Mouse (Mus musculus): ENCODE data around the gene Kpnb1. TPM values are rescaled to one million over a fixed set of nuclear protein-coding genes. Genes with fewer than 3 reads are reported as not detected.
A peak's percentile ranks its signal among the peaks of the same experiment; 100 is the strongest.

Gene Kpnb1
- polyA plus RNA-seq, 1 experiment from 2014 or later = 39.8 TPM

DNA sequence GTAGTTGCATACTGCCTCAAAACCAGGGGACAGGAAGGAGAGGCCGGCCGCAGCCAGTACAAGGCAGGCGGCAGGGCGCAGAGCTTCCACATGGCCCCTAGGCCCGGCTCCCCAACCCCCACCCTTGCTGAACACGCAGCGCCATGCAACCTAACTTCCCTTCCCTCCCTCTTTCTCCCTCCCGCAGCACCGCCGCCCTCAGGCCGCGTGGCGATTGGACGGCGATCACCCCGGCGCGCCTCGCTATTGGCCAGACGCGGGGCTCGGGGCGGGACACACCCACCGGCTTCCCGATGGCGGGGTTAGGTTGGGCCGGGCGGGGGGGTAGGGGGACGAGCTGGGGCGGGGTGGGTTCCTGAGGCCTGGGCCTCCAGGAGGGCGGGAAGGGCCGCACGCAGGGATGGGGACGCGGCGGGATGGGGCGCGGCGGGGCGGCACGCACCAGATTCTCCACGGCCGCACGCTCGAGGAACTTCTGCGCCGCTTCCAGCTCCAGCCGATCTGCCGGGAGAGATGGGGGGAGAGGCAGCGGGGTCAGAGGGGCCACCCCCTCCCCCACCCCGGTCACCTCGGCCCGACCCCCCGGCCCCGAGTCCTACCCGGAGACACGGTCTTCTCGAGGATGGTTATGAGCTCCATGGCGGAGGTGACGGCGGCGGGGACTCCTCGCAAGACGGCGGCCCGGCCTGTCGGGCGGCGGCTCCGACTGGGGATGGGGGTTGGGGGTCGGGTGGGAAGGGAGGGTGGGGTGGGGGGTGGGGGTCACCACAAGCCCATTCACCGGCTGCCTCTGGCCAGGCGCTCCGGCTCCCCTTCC lies 526 bp downstream of the Kpnb1 start:
- peak; percentile 94 for DNase-seq (ENCODE audit: low spot score)

DNA sequence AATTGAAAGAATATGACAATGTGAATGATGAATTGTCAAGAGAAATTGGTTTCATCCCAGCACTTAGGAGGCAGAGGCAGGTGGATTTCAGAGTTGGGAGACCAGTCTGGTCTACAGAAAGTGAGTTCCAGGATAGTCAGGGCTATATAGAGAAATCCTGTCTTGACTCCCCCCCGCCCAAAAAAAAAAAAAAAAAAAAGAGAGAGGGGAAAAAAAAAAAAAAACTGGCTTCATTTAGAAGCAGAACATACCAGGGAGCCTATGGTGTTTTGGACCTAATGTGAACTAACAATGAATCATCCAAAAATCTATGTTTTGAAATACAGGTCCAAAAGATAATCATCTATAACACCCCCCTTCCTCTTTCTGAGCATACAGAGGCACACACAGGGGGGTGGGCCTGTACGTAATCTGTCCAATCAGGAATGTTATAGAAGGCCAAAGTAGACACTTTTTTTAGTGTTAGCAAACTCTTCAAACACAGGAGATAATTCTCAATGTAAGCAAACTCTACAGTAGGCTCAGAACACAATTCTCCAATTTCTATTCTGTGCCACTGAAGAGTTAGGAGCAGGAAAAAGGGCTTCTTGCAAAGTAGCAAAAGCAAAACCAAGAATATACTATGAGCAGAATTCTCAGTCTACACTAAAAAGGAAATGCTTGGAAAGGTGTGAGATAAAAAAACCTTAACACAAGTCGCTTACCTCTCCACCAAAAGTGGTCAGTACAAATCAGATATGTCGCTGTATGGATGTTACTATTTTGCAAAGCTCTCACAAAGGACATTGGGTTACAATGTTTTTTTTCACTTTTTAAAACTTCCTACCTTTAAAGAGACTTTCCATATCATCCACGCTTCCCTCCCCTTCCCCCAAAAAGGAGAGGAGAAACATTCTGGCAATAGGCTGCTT lies 1.7 kb downstream of the Kpnb1 start:
- DNase-seq (ENCODE audit: low spot score) = no peak

DNA sequence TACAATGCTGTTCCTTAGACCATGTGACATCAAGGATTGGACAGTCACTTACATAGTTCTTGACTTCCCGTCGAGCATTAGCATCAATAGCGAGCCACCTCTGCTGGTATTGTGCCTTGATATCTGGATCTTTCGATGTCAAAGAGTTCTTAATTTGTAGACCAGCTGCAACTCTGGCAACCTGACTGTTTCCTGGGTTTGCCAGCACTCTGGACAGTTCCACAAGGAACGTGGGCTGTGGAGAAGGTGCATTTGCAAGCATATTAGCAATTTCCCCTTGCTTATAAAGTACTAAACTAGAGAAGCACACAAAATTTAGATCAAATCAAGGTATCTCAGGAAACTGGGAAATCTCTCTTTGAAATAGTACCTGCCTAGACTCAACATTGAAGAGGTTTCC lies 2.8 kb downstream of the Kpnb1 start:
- no peak for DNase-seq (ENCODE audit: low spot score)

DNA sequence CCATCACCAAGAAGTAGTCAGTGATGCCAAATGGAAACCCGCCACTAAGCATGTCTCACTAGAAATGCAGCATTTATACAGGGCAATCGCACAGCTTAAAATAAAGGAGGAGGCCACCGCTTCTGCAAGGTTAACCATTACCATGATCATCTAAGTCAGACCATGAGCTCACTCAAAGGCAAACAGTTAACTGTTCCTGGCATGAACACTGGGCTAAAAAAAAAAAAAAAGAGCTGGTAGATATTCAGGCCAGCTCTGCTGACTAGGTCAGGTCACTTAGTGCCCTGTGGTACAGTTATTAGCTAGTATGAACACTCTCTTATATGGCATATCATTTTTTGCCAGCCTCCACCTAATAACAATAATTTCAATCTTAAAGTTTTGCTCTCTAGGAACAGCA lies 5.2 kb downstream of the Kpnb1 start:
- no peak for DNase-seq (ENCODE audit: low spot score)

DNA sequence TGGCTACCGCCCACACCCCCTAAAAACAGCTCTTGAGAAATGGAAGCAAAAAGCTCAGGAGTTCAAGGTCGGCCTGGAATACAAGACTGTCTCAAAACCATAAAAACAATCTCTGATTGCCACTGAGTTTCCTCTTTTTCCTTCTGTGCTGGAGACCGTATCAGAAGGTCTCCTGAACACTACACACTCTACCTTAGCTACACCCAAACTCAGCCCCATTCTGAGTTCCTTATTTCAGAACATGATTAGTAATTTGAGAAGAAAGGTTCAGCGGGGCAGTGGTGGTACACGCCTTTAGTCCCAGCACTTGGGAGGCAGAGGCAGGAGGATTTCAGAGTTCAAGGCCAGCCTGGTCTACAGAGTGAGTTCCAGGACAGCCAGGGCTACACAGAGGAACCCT lies 6.6 kb downstream of the Kpnb1 start:
- DNase-seq (ENCODE audit: low spot score) = no peak

DNA sequence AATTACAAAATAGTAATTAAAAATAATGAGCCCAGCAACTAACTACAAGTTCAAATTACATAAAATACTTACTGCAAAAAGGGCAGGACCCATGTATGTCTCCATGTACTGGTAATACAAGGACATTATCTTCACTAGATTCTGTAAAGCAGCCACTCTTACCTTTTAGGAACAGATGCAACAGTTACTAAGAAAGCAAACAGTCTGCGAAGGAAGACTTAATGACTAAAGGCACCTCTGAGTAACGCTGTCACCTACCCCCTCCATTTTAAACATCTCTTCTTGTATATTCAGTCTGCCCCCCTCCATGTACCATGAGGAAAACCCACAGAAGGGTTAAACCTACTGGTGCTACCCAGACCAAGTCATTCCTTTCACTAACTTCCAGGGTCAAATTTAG lies 9.5 kb downstream of the Kpnb1 start:
- DNase-seq (ENCODE audit: low spot score) = no peak

DNA sequence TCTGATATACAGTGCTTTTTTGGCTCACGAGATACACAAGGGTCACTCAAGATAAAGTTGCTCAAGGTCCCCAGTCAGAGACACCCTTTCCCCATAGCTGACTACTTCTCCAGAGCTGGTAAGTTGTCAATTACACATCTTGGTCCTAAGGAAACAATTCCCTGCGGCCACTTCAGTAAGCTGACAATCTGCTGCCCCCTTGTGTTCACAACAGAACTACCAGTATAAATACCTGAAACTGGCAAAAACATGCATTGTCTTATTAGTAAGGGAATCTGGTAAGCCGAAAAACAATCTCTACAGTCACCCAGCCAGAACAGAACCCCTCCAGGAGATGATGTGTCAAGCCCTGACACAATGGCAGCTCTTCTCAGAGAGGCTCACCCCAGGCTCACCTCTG lies 10.8 kb downstream of the Kpnb1 start:
- DNase-seq (ENCODE audit: low spot score) = peak; percentile 57

DNA sequence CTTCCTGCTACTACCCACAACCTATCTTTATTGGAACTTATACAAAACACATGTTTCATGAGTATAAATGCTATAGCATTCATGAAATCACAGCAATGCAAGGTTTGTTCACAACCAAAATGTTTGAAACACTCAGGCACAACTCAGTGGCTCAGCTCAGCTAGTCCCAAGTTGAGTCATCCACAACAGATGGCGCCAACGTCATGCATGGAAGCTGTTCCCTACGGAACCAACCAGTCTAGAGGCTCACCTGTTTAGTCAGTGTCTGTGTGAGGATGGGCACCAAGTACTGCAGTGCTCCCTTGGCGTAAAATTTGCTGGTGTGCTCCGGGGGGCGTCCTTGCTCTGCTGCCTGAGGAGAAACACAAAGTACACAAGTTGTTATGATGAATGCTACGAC lies 12.2 kb downstream of the Kpnb1 start:
- DNase-seq (ENCODE audit: low spot score) = no peak

DNA sequence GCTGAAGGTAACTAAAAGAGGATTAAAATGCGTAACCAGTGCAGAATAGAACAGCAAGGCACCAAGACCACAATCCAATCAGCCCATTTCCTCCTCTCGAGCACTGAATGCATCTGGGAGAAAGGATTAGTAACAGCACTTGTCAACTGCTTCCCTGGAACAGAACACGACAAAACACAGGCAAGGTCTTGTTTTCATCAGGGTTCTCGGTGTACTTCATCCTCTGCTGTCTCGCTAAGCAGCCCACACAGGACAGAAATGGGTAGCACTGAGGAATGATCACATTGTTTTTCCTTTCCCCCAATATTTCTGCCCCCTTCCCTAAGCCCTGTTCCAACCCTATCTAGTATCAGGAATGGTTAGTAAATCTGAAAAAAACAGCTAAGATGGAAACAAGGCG lies 27.3 kb downstream of the Kpnb1 start:
- no peak for DNase-seq (ENCODE audit: low spot score)

DNA sequence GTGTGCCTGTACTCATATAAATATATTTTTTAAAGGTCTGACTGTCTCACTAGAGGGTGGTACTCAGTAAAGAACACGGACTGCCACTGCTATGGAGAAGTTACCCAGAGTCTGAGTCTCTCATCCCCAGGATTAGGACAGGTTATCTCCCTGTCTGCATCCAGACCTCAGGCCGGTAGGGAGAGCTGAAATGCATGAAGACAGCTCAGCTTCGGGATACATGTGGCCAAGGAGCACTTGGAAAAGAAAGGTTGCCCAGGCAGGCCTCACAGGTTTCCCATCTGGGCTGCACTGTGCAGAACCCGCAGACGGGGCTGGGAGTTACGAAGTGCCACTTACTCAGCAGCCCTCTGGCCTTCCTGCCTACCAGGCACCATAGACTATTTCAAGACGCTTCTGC lies 30.7 kb downstream of the Kpnb1 start:
- no peak for DNase-seq (ENCODE audit: low spot score)

DNA sequence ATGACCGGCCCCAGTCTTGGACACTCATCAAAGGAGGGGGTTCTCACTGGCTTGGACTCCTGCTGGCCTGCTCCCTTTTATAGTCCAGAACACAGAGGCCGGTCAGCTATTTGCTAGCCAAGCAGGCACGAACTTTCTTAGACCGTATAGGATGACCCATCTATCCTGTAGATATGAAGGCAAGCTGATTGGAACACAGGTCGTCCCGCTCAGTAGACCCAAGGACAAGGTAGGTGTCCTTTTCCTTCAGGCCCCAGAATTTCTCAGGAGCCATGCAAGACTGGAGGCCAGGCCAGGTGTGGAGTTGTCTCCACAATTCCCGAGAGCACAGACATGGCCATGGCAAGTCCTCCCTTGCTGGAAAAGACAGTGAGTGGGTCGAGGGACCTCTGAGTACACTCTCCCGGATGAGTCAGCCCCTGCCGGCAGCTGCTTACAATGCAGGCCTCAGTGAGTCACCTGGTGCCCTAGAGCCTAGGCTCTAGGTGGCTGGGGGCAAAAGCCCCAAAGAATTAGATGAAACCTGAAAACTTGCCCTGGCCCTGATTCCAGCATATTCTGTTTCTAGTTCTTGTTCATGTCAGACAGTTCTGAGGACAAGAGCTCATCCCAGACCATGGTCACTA lies 34.9 kb downstream of the Kpnb1 start:
- peak; percentile 58 for DNase-seq (ENCODE audit: low spot score)

DNA sequence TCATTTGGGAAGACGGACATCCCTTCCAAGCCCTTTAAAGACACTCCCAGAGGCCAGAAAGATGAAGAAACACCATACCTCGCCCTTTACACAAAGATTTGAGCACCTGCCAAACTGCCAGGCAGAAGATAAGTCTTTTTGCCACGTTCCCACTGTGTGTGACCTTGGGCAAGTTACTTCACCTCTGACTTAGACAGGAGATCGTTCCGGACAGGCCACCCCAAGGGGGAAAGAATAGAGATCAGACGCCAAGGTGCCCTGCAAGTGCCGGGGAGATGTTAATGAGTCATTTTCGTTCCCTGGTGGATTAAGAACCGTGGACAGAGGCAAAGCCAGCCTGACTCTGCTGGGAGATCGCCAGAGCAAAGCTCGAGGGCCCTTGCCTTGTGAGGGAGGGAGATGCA lies 35.7 kb downstream of the Kpnb1 start:
- DNase-seq (ENCODE audit: low spot score) = no peak

DNA sequence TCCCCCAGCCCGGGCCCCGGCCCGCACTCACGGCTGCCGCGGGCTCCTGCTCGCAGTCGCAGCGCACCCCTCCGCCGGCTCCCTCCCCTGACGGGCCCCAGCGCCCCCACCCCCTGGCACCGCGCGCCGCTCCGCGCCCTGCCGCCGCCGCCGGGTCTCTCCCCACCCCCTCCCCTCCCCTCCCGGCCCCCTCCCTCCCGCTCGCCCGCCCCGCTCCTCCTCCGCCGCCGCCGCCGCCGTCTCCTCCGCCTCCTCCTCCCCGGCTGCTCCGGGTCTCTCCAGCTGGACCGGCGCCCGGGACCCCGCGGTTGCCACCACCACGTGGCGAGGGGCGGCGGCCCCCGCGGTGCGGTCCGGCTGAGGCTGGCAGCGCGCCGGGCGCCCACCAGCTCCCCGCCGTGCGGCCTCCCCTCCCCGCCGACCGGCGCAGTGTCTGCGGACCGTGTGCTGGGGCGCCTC lies 36.3 kb downstream of the Kpnb1 start, which contains the start of gene Tbkbp1:
TSS of gene Tbkbp1 (minus strand) at position 153 of the 459 bp plus-strand sequence.
- DNase-seq (ENCODE audit: low spot score) = no peak

DNA sequence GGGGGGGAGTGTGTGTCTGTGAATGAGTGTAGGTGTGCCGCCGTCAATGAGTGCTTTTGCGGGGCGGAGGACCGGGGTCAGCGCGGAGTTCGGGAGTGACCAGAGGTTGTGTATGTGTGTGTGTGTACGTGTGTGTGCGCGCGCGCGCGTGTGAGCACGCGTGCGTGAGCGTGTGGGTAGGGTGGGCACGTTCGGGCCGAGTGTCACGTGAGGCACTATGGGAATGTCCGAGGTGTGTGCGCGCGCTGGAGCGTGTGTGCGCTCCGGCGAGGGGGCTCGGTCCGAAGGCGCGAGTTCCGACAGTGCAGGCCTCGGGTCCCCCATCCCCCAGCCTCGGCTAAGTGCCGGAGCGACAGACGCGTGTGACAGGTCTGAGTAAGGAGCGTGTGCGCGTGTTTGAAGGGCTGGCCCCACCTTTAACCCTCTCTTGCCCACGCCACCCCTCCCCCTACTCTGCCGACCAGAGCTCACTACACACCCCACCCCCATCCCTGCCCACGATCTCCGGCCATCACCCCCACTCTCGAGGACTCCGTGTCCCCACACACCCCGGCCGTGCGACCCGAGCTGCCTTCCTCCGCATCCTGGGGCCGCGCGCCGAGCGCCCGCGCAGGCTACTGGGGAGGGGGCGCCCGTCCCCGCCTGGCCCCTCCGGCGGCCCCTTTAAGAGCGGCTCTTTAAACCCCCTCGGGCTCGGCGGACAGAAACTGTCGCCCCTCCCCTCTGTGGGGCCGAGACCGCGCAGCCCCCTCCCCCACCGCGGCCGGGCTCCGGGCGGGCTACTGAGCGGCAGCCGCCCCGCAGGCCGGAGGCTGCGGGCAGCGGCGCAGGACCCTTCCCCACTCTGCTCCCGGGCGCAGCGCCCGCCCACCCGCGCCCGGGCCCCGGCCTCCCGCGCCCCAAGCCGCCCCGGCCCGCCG lies 37.0 kb downstream of the Kpnb1 start:
- no peak for DNase-seq (ENCODE audit: low spot score)

DNA sequence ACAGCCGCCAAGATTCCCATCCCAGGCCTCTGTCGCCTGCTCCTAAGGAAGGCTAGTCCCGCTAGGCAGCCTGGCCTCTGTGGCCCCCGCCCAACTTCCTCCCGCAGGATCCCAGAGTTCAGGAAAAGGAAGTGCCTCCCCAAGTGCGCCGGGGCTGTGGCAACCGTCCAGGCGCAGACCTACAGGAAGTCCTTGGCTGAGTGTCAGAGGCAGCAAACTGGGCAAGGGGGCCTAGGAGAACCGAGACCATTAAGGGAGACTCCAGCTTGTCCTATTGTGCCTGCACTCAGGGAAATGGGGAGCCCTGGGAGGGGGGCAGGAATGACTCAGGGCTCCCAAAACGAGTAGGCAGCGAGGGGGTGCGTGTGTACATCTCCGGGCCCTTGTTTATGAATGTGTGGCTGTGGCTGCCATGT lies 37.7 kb downstream of the Kpnb1 start:
- DNase-seq (ENCODE audit: low spot score) = no peak

DNA sequence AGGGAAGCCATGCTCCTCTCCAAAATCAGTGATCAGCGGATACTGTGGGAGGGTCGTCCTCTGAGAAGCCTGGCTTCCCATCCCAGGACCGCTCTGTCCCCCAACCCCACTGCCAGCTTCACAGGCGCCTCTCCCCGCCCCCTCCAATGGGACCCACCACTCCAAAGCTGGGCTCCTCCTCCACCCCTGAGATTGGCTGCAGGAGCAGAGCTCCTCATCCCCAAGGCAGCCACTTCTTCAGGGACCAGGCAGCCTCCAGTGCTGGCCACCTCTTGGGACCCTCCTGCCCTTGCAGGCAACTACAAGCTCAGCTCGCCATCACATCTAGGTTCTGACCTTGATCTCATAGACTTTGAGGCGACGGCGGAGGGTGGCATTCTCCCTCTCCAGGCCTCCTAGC lies 38.7 kb downstream of the Kpnb1 start:
- DNase-seq (ENCODE audit: low spot score) = no peak

DNA sequence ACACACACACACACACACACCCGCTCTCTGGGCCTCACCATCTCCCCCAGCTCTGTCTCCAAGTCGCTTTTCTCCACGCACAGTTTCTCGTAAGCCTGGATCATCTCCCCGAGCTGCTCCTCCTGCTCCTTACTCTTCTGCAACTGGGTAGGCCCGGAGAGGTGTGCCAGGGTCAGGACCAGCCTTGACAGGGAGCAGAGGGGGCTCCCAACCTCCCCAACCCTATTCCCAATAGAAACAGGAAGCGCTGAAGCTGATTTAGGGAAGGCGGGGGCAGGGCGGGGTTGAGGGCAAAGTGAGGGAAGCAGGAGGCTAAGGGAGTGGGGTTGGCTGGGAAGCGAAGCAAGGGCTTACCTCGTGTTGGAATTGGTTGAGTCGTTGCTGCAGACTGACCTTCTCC lies 39.1 kb downstream of the Kpnb1 start:
- no peak for DNase-seq (ENCODE audit: low spot score)

DNA sequence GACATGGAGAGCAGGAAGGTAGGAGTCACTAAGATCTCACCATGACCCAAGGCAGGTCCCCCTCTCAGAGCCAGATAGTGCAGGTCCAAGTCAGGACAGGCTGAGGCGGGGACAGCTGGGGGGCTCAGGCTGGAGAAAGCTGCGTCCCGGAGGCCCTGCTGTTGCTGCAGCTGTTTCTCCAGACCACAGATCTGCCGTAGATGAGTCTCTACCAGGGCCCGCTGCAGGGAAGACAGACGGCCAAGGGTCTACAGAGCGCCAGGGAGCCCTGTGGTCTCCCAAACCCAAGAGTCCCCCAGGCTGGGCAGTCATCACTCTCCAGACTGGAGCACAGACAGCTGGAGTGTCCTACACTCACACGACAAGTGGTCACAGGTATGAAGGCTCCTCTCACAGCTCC lies 40.3 kb downstream of the Kpnb1 start:
- no peak for DNase-seq (ENCODE audit: low spot score)

DNA sequence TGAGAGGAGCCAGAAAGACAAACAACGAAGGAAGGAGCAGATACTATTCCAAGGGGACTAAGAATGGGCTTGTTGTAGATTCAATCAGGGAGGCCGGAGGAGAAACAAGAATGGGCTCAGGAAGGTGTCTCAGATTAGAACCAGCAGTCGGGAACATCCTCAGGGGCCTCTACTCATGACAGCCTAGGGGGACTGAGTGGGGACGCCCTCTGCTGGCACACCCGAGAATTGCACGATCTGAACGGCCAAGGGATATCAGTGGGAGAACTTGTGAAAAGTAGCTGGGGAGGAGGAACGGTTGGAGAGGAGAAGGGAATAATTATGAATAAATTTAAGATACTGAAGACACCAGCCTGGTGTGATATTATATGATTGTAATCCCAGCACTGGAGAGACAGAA lies 41.0 kb downstream of the Kpnb1 start:
- peak; percentile 73 for DNase-seq (ENCODE audit: low spot score)

DNA sequence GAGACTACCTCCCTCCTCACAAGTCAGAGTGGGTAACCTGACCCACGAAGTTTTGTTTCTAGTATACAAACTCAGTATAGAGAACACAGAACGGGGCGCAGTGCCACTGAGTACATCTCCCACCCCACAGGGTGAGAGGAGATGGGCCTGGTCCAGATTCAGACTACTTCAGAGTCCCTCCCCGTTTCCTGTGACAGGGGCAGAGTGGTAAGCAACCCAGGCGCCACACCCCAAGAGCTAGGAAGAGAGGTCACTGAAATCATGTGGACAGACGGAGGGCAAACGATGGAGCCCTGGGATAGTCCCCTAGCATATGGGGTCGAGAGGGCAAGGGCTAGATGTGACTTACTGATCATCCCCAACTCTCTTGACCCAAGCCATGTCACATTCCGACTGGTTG lies 41.7 kb downstream of the Kpnb1 start:
- no peak for DNase-seq (ENCODE audit: low spot score)

DNA sequence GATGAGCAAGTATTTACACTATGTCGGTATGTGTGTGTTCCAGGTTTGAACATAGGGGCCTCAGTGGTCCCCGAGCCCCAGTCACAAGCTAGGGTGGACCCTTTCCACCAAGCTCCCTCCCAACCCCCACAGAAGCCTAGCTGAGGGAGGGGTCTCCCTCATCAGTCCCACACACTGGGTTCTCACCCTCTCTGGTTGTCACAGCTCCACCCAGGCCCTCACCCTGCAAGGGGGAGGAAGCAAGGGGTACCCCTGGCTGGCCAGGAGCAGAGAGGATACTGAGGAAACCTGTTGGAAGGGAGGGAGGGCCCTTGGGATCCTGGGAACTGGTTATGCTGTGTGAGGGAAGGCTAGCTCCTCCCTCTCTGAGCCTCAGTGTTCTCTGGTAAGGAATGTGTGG lies 42.4 kb downstream of the Kpnb1 start:
- no peak for DNase-seq (ENCODE audit: low spot score)

All from thymus, postnatal 0 days (tissue).